Mouse (Mus musculus) midbrain, embryonic 14.5 days (tissue): ENCODE data around the gene Orm1. TPM values are rescaled to one million over a fixed set of nuclear protein-coding genes. Genes with fewer than 3 reads are reported as not detected.

Experiments
- ATAC-seq: fragments of 200-750 bp; cut with Nextera tagmentation; 2 replicates; pipeline ENCODE4 v1.8.0; 2017; ENCODE audit warnings: moderate number of reproducible peaks, moderate library complexity; ENCODE audit not compliant: low FRiP score, low TSS enrichment
- DNase-seq: peaks from one replicate; pipeline ENCODE4 v3.0.0-alpha.2; 2015
- H3K27ac ChIP-seq: fragments of 300-500 bp; sonication (generic); replicated peaks from 2 replicates; pipeline ENCODE4 v1.5.1; 2014; ENCODE audit warnings: mild to moderate bottlenecking, low read depth, low read length, moderate library complexity
- H3K27me3 ChIP-seq: fragments of 300-500 bp; sonication (generic); 2 replicates; pipeline ENCODE4 v1.6.1; 2014; ENCODE audit warnings: low read length, control low read depth, mixed read lengths; ENCODE audit not compliant: control insufficient read depth, insufficient read depth
- H3K36me3 ChIP-seq: fragments of 300-500 bp; sonication (generic); 2 replicates; pipeline ENCODE4 v1.6.1; 2014; ENCODE audit warnings: low read length, control low read depth; ENCODE audit not compliant: control insufficient read depth, insufficient read depth
- H3K4me1 ChIP-seq: fragments of 300-500 bp; sonication (generic); 2 replicates; pipeline ENCODE4 v1.6.1; 2014; ENCODE audit warnings: mild to moderate bottlenecking, antibody characterized with exemption, low read length, control low read depth; ENCODE audit not compliant: control insufficient read depth, insufficient read depth
- H3K4me2 ChIP-seq: fragments of 300-500 bp; sonication (generic); 2 replicates; pipeline ENCODE4 v1.6.1; 2014; ENCODE audit warnings: mild to moderate bottlenecking, low read length, moderate library complexity
- H3K4me3 ChIP-seq: fragments of 300-500 bp; sonication (generic); replicated peaks from 2 replicates; pipeline ENCODE4 v1.5.1; 2014; ENCODE audit warnings: low read depth, low read length
- H3K9ac ChIP-seq: fragments of 300-500 bp; sonication (generic); replicated peaks from 2 replicates; pipeline ENCODE4 v1.6.1; 2014; ENCODE audit warnings: mild to moderate bottlenecking, low read length, moderate library complexity
- H3K9me3 ChIP-seq: fragments of 300-500 bp; sonication (generic); 2 replicates; pipeline ENCODE4 v1.6.1; 2016; ENCODE audit warnings: low read length, control low read depth, mixed read lengths; ENCODE audit not compliant: control insufficient read depth
- WGBS: fragments of 180-500 bp; shearing (Covaris S2); extraction: QIAGEN DNeasy Blood & Tissue Kit; methylation state at CpG from one replicate; pipeline ENCODE4 v1.1.7; 2014; 5-methylcytosine and 5-hydroxymethylcytosine counted together
- polyA plus RNA-seq: library from polyadenylated mRNA; unstranded; fragments of >200 nt; fragmentation: Nextera tagmentation; extraction: Ambion mirVana; gene quantifications from 2 replicates; pipeline ENCODE4 v1.2.1, GENCODE M21; 2014

Orm1 gene
- polyA plus RNA-seq, 1 experiment from 2014 or later = not detected

GRCm38 (mm10) chr4:63385784-63386183 lies 41.4 kb downstream of the Orm1 start:
- no peak for ATAC-seq
- H3K4me2 ChIP-seq = no peak overlapping the region
- DNase-seq = no peak
- H3K27me3 ChIP-seq = no peaks in the 10 kb centered on the region
- H3K27ac ChIP-seq = no peak overlapping the region
- WGBS = 81% methylated on average over 11 of the region's 11 CpGs
- H3K4me3 ChIP-seq = no peak overlapping the region
- peaks cover 27% of the 10 kb centered on the region for H3K4me1 ChIP-seq
- no peaks in the 10 kb centered on the region for H3K9me3 ChIP-seq
- no peak overlapping the region for H3K9ac ChIP-seq
- peaks cover 38% of the 10 kb centered on the region for H3K36me3 ChIP-seq

- Histone ChIP-seq H3K27me3 (no peaks in the 10 kb centered on the region), H3K36me3 (peaks cover 23% of the 10 kb centered on the region; the same call in 1 of the 2 replicates), H3K9ac (no peak overlapping the region), H3K4me2 (no peak overlapping the region), H3K4me3 (no peak overlapping the region), H3K27ac (peak overlapping the region; percentile 75), H3K9me3 (no peaks in the 10 kb centered on the region), H3K4me1 (peaks cover 27% of the 10 kb centered on the region)
- WGBS = 64% methylated on average over 6 of the region's 6 CpGs
- DNase-seq (no peak), ATAC-seq (no peak)
These were observed 43.7 kb downstream of the Orm1 start for GRCm38 (mm10) chr4:63388029-63388428.

- H3K27ac ChIP-seq = peak overlapping the region; percentile 75
- 0 out of 2 replicates have a peak overlapping the region, but pooled peaks have one; percentile 11 for H3K4me2 ChIP-seq
- H3K4me3 ChIP-seq = no peak overlapping the region
- WGBS = 5% methylated on average over 8 of the region's 8 CpGs
- ATAC-seq (peak; percentile 67), DNase-seq (peak; percentile 79)
- H3K9ac ChIP-seq = no peak overlapping the region
- H3K9me3 ChIP-seq = no peaks in the 10 kb centered on the region
- no peaks in the 10 kb centered on the region for H3K27me3 ChIP-seq
- peaks cover 27% of the 10 kb centered on the region for H3K4me1 ChIP-seq
- H3K36me3 ChIP-seq = peaks cover 14% of the 10 kb centered on the region
These were observed 44.9 kb downstream of the Orm1 start for GRCm38 (mm10) chr4:63389121-63389886.

- 23% methylated on average over 11 of the region's 11 CpGs for WGBS
- DNase-seq = peak; percentile 51
- Histone ChIP-seq H3K27ac (peak overlapping the region; percentile 75), H3K4me1 (peaks cover 27% of the 10 kb centered on the region), H3K36me3 (peaks cover 15% of the 10 kb centered on the region), H3K9ac (0 out of 2 replicates have a peak overlapping the region, but pooled peaks have one; percentile 18), H3K9me3 (no peaks in the 10 kb centered on the region), H3K27me3 (no peaks in the 10 kb centered on the region), H3K4me2 (no peak overlapping the region), H3K4me3 (no peak overlapping the region)
- ATAC-seq = peak; percentile 54
These were observed 45.6 kb downstream of the Orm1 start for GRCm38 (mm10) chr4:63389887-63390528.

- H3K27ac ChIP-seq = no peak overlapping the region
- ATAC-seq (no peak), DNase-seq (no peak)
- no peaks in the 10 kb centered on the region for H3K27me3 ChIP-seq
- no peak overlapping the region for H3K4me2 ChIP-seq
- H3K9ac ChIP-seq = no peak overlapping the region
- peaks cover 27% of the 10 kb centered on the region for H3K4me1 ChIP-seq
- H3K9me3 ChIP-seq = no peaks in the 10 kb centered on the region
- peaks cover 13% of the 10 kb centered on the region for H3K36me3 ChIP-seq
- 91% methylated on average over 6 of the region's 6 CpGs for WGBS
- H3K4me3 ChIP-seq = no peak overlapping the region
These were observed 47.0 kb downstream of the Orm1 start for GRCm38 (mm10) chr4:63391322-63391721.

Other genes with a start within 250 kb of the Orm1 start
- gene Ambp, start 189.8 kb upstream of the Orm1 start, polyA plus RNA-seq = not detected in 2 replicates
- not detected in 2 replicates for gene Kif12, start 172.4 kb upstream of the Orm1 start, polyA plus RNA-seq
- gene Col27a1, start 130.6 kb upstream of the Orm1 start, polyA plus RNA-seq = 1.2 and 1.4 TPM in 2 replicates
- not detected in 2 replicates for gene Orm3, start 11.6 kb downstream of the Orm1 start, polyA plus RNA-seq
- not detected in 2 replicates for gene Orm2, start 17.9 kb downstream of the Orm1 start, polyA plus RNA-seq
- 3.0 and 6.1 TPM in 2 replicates for gene Akna, start 58.8 kb downstream of the Orm1 start, polyA plus RNA-seq
- 7.8 and 8.0 TPM in 2 replicates for gene Whrn, start 151.4 kb downstream of the Orm1 start, polyA plus RNA-seq
- gene Atp6v1g1, start 200.2 kb downstream of the Orm1 start, polyA plus RNA-seq = 451 and 485 TPM in 2 replicates
- 3.7 and 4.0 TPM in 2 replicates for gene Tmem268, start 214.2 kb downstream of the Orm1 start, polyA plus RNA-seq